Mouse (Mus musculus): ENCODE results near the gene Mthfd1l.

The Mthfd1l gene

DNA sequence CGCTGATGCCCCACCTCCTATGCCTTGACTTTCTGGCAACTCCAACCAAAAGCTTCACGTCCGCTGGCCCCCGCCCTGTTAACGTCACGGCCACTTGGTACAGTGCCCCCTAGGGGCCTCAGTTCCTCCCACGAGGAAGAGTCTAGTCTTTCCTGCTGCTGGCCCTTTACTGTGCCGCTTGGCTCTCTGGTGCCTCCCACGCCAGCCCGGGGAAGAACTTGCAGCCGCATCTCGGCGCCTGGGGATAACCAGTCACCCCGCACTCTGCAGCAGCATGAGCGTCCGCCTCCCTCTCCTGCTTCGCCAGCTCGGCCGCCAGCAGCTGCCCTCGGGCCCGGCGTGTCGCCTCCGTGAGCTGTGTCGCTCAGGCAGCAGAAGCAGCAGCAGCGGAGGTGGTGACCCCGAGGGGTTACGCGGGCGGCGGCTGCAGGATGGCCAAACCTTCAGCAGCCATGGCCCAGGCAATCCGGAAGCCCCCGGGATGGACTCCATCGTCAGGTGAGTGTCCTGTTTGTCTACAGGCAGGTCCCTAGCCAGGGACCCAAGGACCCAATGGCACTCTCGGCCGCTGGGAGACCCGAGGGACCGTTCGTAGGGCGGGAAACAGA lies at the start of gene Mthfd1l:
Gene Mthfd1l (plus strand): TSS at position 138 of the 608 bp plus-strand sequence.
- DNase-seq: peak; percentile 95

DNA sequence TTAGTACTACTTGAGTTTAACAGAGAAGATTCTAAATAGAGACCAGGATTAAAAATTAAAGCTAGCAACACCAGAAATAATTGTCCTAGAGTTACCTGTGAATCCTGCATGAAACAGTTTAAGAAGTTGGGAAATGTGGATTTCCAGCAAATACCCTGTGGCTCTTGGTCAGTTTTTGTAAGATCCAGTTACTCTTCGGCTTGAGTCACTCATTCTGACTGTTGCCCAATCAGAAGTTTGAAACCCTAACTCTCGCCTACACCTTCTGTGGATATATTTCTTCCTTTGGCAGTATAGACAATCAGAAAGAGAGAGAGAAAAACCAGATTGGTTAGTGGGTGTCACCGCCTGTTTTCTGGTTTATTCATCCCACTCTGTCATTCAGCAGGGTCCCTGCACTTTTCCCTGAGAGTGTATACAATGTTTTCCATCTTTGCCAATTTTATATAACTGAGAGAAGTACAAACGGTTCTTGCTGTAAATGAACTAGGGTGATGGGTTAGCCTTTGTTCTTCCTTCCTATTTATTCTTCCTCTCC lies 44.8 kb upstream of the Mthfd1l start:
- no peak for DNase-seq

DNA sequence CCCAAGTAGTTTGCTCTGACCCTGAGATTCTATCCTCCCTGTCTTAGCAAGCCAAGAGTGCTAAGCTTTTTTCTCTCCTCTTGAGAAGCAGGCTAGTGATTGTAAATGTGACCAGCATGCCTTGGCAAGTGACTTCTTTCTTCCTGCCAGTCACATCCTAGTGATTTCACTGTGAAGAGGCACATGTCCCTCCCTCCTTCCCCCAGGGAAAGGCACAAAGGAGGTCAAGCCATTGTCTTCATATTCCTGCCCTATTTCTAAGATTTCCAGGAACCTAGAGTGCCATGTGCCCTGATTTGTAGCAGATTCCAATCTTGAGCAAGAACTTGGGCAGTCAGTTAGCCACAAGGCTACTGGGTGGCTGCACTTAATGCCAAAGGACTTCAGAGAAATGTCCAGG lies 41.1 kb upstream of the Mthfd1l start:
- DNase-seq: no peak

DNA sequence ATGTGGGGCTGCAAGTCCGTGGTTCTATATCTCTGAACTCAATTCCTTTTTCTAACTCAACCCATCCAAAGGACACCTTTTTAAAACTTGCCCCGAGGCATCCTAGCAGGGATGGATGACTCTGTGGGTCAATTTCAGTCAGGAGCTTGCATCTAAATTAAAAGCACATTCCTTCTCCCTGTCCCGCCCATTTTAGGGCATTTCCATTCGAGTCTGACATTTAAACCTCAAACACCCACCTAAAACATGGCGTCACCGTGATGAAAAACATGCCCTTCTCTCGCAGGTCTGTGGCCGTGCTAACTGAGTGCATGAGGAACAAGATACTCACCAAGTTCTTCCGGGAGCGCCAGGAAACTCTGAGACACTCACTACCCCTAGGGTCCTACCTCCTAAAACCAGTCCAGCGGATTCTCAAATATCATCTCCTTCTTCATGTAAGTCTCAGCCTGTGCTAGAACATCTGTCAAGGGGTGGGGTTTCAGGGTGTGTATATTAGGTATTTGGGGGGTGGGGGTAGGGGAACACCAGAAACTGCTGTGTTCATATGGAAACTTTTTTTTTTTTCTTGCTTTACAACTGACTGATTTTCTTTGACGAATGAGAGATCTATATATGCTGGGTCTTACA lies 39.5 kb upstream of the Mthfd1l start:
- no peak for DNase-seq

DNA sequence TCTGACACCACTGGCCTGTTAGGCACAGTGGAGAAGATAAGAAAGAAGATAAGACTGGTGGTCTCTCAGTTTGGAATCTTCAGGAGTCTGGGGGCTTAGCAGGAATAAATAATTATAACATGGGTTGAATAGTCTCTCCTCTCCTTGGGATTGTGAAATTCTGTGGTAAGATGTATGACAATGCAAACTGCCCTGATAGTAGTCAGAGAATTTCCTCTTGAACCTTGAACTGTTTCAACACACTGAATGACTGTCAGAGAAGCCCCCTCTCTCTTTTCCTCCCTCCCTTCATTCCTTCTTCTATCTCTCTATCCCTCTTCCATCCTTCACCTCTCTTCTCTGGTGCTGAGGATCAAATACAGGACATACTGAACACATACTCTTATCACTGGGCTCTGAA lies 36.1 kb upstream of the Mthfd1l start:
- DNase-seq: no peak

DNA sequence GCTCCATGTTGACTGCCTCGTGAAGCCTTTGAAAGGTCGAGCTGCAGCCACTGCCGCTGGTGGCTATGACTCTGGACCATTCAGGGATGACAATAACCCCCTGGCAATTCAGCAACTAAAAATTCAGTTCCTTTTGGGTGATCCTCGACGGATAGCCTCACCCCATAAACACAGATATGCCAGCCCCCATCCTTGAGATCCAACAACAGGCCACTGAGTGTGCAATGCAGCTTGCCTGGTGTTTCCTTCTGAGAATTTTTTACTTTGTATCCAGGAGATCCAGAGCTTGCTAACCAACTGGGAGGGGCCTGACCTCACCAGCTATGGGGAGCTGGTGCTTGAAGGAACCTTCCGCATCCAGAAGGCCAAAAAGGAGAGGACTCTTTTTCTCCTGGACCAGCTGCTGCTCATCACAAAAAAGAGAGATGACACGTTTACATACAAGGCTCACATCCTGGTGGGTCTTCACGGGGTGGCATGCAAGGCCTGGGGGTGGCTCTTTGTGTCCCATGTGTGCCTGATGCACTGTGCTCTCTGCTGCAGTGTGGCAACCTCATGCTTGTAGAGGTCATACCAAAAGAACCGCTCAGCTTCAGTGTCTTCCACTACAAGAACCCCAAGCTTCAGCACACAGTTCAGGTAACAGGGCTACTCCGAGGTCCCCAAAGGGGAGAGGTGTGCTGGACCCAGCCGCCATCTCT lies 32.9 kb upstream of the Mthfd1l start:
- no peak for DNase-seq

DNA sequence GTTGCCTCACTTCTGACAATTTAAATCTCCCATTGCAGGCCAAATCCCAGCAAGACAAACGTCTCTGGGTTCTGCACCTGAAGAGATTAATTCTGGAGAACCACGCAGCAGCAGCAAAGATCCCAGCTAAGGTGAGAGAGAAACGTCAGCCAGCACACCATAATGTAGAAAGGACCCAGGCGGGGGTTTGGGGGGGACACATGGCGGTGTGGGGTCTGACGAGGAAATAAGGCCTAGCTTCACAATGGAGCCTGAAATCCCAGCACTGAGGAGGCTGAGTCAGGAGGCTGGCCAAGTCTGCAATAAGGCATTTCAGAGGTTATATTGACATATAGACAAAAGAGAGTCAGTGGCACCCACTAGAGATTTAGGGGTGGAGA lies 32.3 kb upstream of the Mthfd1l start:
- DNase-seq: no peak

DNA sequence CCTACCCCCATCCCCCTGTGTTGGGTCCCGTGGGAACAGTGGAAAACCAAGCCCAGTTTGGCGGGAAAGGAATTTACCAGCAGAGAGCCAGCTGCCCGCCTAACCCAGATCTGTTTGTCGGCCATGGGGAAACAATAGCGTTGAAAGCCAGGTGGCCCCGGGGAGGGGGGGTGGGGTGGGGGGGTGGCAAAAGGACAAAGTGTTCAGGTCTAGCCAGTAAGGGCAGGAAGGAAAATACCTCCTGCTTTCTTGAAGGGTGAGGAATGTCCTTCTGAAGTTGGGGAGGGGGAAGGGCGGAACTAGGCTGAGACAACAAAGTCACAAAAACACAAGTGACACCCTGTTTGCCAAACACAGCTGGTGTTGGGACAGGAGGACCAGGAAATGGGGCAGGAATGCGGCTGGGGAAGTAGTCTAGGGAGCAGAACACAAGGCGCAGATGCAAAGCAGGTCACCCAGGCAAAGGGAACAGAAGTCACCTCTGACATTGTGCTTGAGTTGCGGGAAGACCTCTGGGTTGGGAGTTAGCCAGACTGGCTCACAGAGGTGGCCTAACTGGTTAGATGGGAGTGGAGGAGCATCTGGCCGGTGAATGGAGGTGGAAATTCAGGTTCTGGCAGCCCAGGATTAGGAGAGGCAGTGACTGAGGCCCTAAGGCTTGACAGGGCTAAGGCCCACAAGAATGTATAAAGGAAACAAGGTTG lies 31.7 kb upstream of the Mthfd1l start:
- DNase-seq: peak; percentile 65

DNA sequence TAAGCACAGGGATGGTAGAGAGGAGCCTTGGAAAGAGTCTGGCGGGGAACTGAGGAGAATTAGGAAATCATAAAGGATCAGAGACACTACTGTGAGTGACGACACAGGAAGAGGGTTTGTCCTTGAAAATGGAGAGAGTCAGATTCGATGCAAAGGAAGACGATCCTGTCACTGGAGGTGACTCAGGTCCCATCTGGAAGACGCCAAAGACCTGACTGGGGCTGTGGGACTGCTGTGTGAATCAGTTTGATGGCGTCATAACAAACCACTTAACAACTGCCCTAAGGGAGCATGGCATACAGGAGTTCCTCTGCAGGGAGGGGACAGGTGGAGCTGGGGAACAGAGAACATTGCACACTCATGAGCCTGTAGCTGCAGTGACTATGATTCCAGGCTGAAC lies 30.6 kb upstream of the Mthfd1l start:
- no peak for DNase-seq

DNA sequence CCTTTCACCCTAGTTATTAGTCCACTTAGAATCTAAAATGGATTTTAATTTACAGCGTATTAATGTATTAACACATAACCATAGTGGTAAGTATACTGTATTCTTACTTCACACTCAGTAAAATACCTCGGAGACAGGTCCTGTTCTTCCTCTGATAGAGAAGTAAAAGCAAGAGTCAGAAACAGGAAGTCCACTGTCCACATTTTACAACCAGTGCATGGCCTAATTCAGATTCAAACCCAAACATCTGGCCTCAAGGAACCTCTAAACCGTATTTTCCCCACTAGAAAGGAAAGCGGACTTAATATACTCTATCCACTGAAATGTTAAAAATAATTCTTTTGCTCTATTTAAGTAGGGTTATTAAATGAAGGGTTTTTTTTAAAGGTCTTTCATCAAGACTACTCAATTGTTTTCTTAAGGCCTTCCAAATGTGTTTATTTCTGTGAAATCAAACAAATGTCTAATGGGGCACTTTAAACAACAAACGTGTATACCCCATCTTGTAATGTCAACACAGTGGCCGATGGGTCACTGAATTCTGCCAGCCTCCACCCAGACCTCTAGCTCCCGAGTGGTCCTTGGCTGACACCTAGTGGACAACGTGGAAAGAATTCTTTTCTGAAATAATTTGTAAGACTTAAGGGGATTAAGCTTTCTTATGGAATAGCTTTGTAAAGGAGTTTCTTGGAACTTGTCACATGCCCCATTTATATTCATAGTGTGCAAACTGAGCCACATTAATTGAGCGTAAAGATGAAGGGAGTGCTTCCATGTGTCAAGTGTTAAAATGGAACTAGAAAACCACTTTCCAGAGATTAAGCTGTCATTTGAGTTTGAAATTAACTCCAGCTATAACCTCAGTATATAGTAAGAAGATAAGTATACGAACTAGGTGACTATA lies 29.2 kb upstream of the Mthfd1l start:
- peak; percentile 86 for DNase-seq

DNA sequence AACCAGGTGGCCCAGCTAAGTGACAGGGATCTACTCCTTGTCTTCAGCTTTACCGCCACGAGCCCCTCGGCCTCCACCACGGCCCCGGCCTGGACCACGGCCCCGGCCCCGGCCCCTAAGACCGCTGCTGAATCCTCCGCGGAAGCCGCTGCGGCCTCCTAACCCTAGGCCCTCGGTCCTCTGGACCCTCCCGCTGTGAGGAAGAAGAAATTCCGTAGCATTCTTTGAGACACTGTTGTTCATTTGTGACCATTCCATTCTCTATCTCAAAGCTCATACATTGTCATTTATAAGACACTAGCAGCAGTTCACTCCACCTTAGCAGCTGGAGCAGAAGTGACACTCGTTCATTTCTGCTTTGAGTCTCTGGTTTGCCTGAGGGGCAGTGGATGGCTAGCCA lies 26.0 kb upstream of the Mthfd1l start:
- no peak for DNase-seq

DNA sequence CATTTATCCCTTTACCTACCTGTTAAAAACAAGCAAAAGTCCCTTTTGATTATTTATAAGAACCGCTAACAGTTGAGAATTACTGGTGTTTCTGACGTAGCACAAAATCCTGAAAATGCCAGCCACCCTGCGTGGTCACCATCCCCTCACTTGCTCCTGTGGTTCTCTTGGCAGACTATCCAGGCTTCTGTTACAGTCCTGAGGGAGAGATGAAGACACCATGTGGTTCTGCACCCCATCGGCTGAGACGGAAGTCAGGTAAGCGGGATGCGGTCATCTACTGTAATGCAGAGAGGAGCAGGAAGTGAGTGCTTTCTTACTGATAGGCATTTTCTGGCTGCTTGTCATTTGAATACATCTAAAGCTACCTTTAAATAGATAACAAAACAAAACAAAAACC lies 25.6 kb upstream of the Mthfd1l start:
- no peak for DNase-seq

DNA sequence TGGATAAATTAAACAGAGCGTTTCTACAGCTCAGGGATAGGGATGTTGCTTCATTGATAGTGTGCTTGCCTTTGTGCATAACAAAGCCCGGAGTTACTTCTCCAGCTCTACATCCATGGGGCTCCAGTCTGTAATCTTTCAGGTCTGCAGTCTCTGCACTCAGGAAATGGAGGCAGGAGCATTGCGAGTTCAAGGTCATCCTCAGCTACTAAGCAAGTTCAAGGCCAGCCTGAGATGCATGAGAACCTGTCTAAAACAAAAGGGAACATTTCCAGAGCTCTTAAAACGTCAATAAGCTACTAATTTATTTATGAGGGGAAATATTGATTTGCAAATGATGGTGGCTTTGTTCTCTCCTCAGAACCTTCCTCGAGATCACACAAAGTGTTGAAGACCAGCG lies 23.6 kb upstream of the Mthfd1l start:
- DNase-seq: no peak

DNA sequence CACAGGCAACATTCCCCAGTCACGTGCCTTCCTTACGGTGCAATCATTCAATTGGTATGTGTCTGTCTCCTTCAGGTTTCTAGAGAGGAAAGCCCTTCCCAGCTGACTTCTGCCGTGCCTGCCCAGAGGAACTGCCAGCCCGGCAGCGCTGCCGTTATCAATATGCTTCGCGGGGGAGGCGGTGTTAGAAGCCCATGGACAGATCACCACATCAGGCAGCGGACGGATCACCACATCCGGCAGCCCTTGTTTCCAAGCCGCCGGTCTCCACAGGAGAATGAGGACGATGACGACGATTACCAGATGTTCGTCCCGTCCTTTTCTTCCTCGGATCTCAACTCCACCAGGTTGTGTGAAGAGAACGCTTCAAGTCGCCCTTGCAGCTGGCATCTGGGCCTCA lies 16.4 kb upstream of the Mthfd1l start:
- DNase-seq: no peak

DNA sequence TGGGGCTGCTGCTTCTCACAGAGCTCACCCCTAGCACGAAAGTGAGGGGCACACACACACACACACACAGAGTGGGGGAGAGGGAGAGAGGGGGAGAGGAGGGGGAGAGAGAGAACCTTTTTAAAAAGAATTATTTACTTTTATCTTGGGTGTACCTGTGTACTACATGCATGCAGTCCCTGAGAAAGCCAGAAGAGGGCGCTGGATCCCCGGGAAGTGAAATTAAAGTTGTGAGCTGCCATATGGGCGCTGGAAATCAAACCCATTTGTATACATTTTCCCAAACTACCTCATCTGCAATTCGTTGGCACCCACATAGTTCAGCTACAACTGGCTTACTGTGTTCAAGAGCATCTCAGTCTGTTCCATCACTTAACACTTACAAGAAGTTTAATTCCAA lies 14.3 kb upstream of the Mthfd1l start:
- no peak for DNase-seq

DNA sequence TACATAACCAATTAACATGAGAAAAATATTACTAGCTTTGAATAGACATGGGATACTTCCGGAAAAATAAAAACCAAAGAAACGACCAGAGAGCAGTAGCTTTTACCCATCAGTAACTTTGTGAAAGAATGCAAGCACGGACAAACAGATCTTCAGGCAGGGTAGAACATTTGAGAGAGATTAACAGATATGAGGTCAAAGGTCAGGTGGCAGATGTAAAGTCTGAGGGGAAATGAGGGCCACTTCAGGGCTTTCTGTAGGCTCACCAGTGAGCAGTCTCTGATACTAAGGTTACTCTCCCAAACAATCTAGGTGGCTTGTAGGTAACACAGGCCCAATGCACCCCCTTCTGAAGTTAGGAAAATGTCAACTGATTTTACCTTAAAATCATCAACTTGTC lies 3.9 kb upstream of the Mthfd1l start:
- no peak for DNase-seq

DNA sequence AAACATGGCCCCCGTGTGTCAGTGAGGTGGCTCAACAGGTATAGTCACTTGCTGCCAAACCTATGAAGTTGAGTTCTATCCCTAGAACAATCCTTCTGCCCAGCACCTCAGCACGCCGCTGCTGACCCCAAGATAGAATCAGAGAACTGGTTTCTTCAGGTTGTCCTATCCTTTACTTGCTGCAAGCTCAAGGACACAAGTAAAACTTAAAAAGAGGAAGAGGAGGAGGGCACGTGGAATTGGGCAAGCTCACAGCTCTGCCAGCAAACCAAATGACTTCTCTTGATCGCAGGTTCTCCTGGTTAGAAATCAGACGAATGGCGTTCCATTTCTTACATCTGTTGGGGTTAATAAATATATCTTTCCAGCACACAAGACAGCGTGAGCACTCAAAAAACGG lies 681 bp upstream of the Mthfd1l start:
- no peak for DNase-seq

DNA sequence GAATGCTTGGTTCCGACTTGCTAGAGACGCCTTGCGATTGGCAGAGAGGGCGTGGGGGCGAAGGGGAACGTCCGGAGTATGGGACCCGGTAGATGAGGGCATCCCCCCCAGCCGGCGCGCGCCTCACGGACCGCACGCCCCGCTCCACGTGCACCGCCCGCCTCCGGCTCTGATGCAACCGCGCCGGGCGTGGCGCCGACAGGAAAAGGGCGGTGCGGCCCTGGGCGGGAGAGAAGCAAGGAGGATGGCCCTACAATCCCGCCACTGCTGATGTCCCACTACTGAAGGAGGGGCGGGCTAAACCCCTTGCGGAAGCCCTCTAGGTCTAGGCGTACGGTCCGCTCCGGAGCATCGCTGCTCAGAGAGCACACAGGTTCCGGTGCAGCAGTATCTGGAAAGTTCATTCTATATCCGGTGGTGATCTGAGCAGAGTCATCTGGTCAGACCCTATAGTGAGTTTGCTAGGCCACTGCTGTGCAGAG lies 712 bp downstream of the Mthfd1l start:
- peak; percentile 94 for DNase-seq

DNA sequence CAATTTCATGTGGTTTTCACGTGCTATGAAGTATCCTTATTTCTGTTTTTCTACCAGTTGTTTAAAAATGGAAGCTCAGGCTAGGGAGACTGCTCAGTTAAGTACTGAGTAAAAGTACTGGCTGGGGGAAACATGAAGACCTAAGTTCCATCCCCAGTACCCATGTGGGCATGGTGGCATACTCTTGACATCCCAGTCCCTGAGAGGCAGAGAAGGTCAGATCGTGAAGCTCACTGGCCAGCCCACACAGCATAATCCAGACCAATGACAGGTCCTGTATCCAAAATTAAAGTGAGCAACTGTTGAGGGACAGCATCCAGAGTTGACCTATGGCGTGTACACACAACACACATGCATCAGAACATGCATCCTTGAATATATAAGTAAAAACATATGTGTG lies 1.5 kb downstream of the Mthfd1l start:
- no peak for DNase-seq

DNA sequence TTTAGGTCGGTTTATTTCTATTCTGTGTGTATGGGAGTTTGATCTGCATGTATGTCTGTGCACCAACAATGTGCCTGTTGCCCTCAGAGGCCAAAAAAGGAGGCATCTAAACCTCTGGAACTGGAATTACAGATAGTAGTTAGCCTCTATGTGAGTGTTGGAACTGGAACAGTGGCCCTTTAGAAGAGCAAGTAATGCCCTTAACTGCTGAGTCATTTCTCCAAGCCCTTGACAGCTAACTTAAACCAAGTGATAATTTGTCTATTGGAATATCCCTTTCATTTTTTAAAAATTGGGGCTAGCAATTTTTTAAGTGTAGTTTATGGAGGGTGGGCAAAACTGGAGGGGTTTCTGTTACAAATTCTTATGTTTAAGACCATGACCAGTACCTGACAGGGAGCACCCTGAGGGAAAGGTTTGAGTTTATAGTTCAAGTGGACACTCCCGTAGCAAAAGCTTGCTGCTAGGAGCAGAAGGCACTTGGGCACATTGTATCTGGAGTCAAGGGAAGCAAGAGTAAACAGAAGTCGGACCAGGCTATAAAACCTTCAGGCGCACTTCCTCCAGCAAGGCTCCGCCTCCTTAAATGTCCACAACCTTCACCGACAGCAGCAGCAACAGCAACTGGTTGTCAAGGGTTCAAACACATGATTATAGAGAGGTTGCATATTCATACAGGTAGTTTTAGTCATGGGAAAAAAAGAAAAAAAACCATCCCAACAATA lies 3.1 kb downstream of the Mthfd1l start:
- DNase-seq: no peak

DNA sequence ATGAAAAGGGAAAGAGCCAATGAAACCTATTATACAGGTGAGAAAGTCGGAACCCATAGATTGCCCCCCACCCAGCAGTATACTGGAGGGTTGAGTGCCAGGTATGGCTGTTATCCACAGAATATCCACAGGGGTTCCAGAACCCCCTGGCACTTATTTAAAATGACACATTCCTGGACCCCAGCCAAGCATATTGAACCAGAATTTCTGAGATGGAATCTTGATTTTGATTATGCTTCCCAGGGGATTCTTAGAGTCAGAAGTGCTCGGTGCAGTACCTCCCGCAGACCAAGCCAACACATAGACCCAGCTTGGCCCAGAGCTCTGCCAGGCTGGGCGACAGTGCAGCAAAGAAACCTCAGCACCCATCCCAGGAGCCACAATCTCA lies 3.7 kb downstream of the Mthfd1l start:
- DNase-seq: no peak

DNA sequence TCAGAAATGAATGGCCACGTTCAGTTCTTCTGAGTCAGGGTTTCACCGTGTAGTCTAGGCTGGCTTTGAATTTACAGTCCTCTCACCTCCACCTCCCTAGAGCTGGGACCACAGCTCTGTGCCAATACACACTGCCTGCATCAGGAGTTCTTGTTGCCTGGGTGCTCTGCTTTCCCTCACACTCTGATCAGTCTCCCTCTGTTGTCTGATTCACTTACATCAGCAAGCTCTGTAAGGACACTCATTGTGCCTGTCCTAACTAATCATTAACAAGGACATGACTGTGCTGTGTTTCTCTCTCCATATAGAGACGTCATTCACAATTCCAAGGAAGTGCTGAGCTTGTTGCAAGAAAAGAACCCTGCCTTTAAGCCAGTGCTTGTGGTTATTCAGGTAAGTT lies 5.4 kb downstream of the Mthfd1l start:
- DNase-seq: no peak

All from lung, postnatal 10 days (tissue).